Mouse (Mus musculus) heart, adult 9 months (tissue): ENCODE results near the gene Ajm1.

Experiments
- DNase-seq, 2 experiments: peaks; one replicate each; pipeline ENCODE4 v3.0.0; 2022; ENCODE audit warnings: low spot score in 2 of 2

Ajm1 gene

GRCm38 (mm10) chr2:25526510-25527302 is 54.9 kb downstream of the Ajm1 start:
- DNase-seq, result no peak
